Mouse (Mus musculus) liver, adult 2 months (tissue): ENCODE data around the gene Gm10570. TPM values are rescaled to one million over a fixed set of nuclear protein-coding genes. Genes with fewer than 3 reads are reported as not detected.

Experiments used
- DNase-seq: peaks from one replicate; pipeline ENCODE4 v3.0.0-alpha.2; 2011; ENCODE audit warnings: low read depth, low spot score; ENCODE audit errors: extremely low read depth
- H3K27ac ChIP-seq: fragments of 200-500 bp; replicated peaks from 2 replicates; pipeline ENCODE4 v1.5.1; 2012; ENCODE audit warnings: low read depth, mild to moderate bottlenecking, control low read depth, inconsistent platforms, low read length; ENCODE audit not compliant: insufficient read depth
- H3K27me3 ChIP-seq: fragments of 200-500 bp; 2 replicates; pipeline ENCODE4 v1.6.1; 2012; ENCODE audit warnings: mild to moderate bottlenecking, moderate library complexity, low read length, inconsistent platforms; ENCODE audit not compliant: control insufficient read depth, insufficient read depth
- H3K36me3 ChIP-seq: fragments of 200-500 bp; 2 replicates; pipeline ENCODE4 v1.6.1; 2012; ENCODE audit warnings: low read length, inconsistent platforms; ENCODE audit not compliant: control insufficient read depth, insufficient read depth
- H3K4me1 ChIP-seq: fragments of 200-500 bp; 2 replicates; pipeline ENCODE4 v1.6.1; 2011; ENCODE audit warnings: low read length; ENCODE audit not compliant: control insufficient read depth, insufficient read depth
- H3K4me3 ChIP-seq: fragments of 200-500 bp; 2 replicates; pipeline ENCODE4 v1.5.1; 2011; ENCODE audit warnings: low read depth, mild to moderate bottlenecking, control low read depth, low read length, moderate library complexity; ENCODE audit not compliant: insufficient read depth
- H3K79me2 ChIP-seq: fragments of 200-500 bp; 2 replicates; pipeline ENCODE4 v1.6.1; 2012; ENCODE audit warnings: inconsistent platforms, mild to moderate bottlenecking, low read length, moderate library complexity; ENCODE audit not compliant: control insufficient read depth, insufficient read depth
- H3K9ac ChIP-seq: fragments of 200-500 bp; 2 replicates; pipeline ENCODE4 v1.6.1; 2012; ENCODE audit warnings: low read depth, mild to moderate bottlenecking, control low read depth, inconsistent platforms, low read length
- CTCF ChIP-seq: fragments of 200-500 bp; IDR thresholded peaks from 2 replicates; pipeline ENCODE4 v1.5.1; 2011; ENCODE audit warnings: low read depth, low read length, control low read depth
- POLR2A ChIP-seq: fragments of 200-500 bp; IDR thresholded peaks from 2 replicates; pipeline ENCODE4 v1.6.1; 2011; ENCODE audit warnings: low read length, control low read depth; ENCODE audit not compliant: insufficient read depth; ENCODE audit errors: extremely low read depth
- WGBS: fragments of 180-500 bp; shearing (Covaris S2); methylation state at CpG from one replicate; pipeline ENCODE4 v1.1.7; 2018; 5-methylcytosine and 5-hydroxymethylcytosine counted together
- polyA plus RNA-seq: library from polyadenylated mRNA; depleted of rRNA; stranded (reverse); fragments of >200 nt; gene quantifications from 2 replicates; pipeline ENCODE4 v1.2.3, GENCODE M21; 2012
- total RNA-seq: library from RNA; depleted of rRNA; stranded (reverse); fragments of >200 nt; gene quantifications from 2 replicates; pipeline ENCODE4 v1.2.3, GENCODE M21; 2014

Gene Gm10570
- total and polyA plus RNA-seq, 2 experiments, result not detected

- Histone ChIP-seq H3K79me2 (no peaks in the 10 kb centered on the region; the same call in 1 of the 2 replicates), H3K4me1 (peaks cover 9% of the 10 kb centered on the region), H3K27ac (no peak overlapping the region), H3K9ac (peak overlapping the region; percentile 65), H3K4me3 (peak overlapping the region; percentile 70), H3K27me3 (no peaks in the 10 kb centered on the region), H3K36me3 (no peaks in the 10 kb centered on the region)
- no peak for DNase-seq
- WGBS, result 12% methylated on average over 29 of the region's 29 CpGs
- TF ChIP-seq POLR2A (no peak), CTCF (no peak)
These were observed 34.0 kb downstream of the Gm10570 start for GRCm38 (mm10) chr4:130274346-130275015.

- no peak for DNase-seq
- Histone ChIP-seq H3K4me3 (no peak overlapping the region), H3K27ac (no peak overlapping the region), H3K27me3 (no peaks in the 10 kb centered on the region), H3K9ac (no peak overlapping the region), H3K4me1 (peaks cover 9% of the 10 kb centered on the region), H3K36me3 (no peaks in the 10 kb centered on the region), H3K79me2 (no peaks in the 10 kb centered on the region; the same call in 1 of the 2 replicates)
- 59% methylated on average over 11 of the region's 12 CpGs for WGBS
- TF ChIP-seq CTCF (no peak), POLR2A (no peak)
These were observed 34.7 kb downstream of the Gm10570 start for GRCm38 (mm10) chr4:130273698-130274345.

GRCm38 (mm10) chr4:130270611-130271347 lies 37.7 kb downstream of the Gm10570 start:
- Histone ChIP-seq H3K4me1 (peaks cover 5% of the 10 kb centered on the region; the same call in 1 of the 2 replicates), H3K27me3 (no peaks in the 10 kb centered on the region), H3K4me3 (no peak overlapping the region), H3K9ac (no peak overlapping the region), H3K36me3 (no peaks in the 10 kb centered on the region), H3K79me2 (no peaks in the 10 kb centered on the region; the same call in 1 of the 2 replicates), H3K27ac (no peak overlapping the region)
- 86% methylated on average over 6 of the region's 6 CpGs for WGBS
- no peak for TF ChIP-seq CTCF
- TF ChIP-seq POLR2A, result no peak
- no peak for DNase-seq

GRCm38 (mm10) chr4:130270089-130270488 lies 38.4 kb downstream of the Gm10570 start:
- Histone ChIP-seq H3K9ac (no peak overlapping the region), H3K79me2 (no peaks in the 10 kb centered on the region; the same call in 1 of the 2 replicates), H3K4me1 (peaks cover 5% of the 10 kb centered on the region; the same call in 1 of the 2 replicates), H3K4me3 (no peak overlapping the region), H3K27me3 (no peaks in the 10 kb centered on the region), H3K27ac (no peak overlapping the region), H3K36me3 (no peaks in the 10 kb centered on the region)
- 84% methylated on average over 8 of the region's 8 CpGs for WGBS
- DNase-seq, result no peak
- TF ChIP-seq POLR2A (no peak), CTCF (no peak)

GRCm38 (mm10) chr4:130268736-130269135 lies 39.7 kb downstream of the Gm10570 start:
- WGBS, result 94% methylated on average over 10 of the region's 10 CpGs
- no peak for DNase-seq
- Histone ChIP-seq H3K4me1 (0 out of 2 replicates have a peak, but pooled peaks cover 3% of the 10 kb centered on the region), H3K27ac (no peak overlapping the region), H3K79me2 (no peaks in the 10 kb centered on the region), H3K36me3 (no peaks in the 10 kb centered on the region), H3K27me3 (no peaks in the 10 kb centered on the region), H3K9ac (no peak overlapping the region), H3K4me3 (no peak overlapping the region)
- no peak for TF ChIP-seq POLR2A
- TF ChIP-seq CTCF, result no peak
